Mouse (Mus musculus) E14TG2a.4 (cell line): ENCODE results near the gene Inka2.
A peak's percentile ranks its signal among the peaks of the same experiment; 100 is the strongest.

ENCODE experiments used
- H3K27me3 ChIP-seq: 2 replicates; pipeline ENCODE4 v1.6.1; 2014; ENCODE audit warnings: low read length, control low read depth; ENCODE audit not compliant: insufficient read depth
- H3K36me3 ChIP-seq: 2 replicates; pipeline ENCODE4 v1.6.1; 2014; ENCODE audit warnings: low read length, control low read depth; ENCODE audit not compliant: insufficient read depth
- H3K4me1 ChIP-seq: replicated peaks from 2 replicates; pipeline ENCODE4 v1.6.1; 2014; ENCODE audit warnings: low read depth, low read length, control low read depth
- H3K4me3 ChIP-seq: replicated peaks from 2 replicates; pipeline ENCODE4 v1.5.1; 2014; ENCODE audit warnings: mild to moderate bottlenecking, low read length
- H3K9me3 ChIP-seq: 2 replicates; pipeline ENCODE4 v1.6.1; 2014; ENCODE audit warnings: low read length, control low read depth
- CTCF ChIP-seq: conservative IDR thresholded peaks from 2 replicates; pipeline ENCODE4 v1.5.1; 2014; ENCODE audit warnings: low read length
- NANOG ChIP-seq: IDR thresholded peaks from 2 replicates; pipeline ENCODE4 v1.6.1; 2014; ENCODE audit warnings: borderline replicate concordance, low read length, mixed read lengths
- POU5F1 ChIP-seq: IDR thresholded peaks from 2 replicates; pipeline ENCODE4 v1.6.1; 2014; ENCODE audit warnings: low read length, borderline replicate concordance

Inka2 gene

GRCm38 (mm10) chr3:105703571-105703970 is 828 bp upstream of the Inka2 start:
- Histone ChIP-seq H3K4me1 (peaks cover 21% of the 10 kb centered on the region), H3K36me3 (0 out of 2 replicates have a peak, but pooled peaks cover 3% of the 10 kb centered on the region), H3K4me3 (no peak overlapping the region), H3K27me3 (peaks cover 79% of the 10 kb centered on the region), H3K9me3 (no peaks in the 10 kb centered on the region)
- TF ChIP-seq CTCF = no peak
- no peak for TF ChIP-seq POU5F1
- TF ChIP-seq NANOG = no peak

DNA sequence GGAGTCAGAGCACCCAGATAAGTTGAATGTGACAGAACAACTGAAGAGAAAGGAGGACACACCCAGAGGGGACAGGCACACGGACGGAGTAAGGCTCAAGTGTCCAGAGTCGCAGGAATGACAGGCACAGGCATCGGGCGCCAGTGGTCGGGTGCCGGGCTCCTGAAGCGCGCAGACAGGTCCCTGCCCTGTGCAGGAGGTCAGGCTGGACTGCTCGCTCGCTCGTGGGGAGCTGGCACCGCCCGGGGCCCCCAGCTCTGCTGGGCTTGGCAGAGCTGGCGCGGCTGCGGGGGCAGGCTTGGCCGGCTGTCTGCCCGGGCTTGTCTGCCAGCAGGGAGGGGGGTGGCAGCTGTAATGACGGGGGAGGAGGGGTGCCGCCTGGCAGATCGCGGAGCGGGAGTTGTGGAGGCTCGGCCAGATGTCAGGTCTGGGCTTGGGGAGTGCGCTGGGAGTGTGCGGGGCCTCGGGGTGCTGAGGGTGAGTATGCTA is 706 bp downstream of the Inka2 start:
- Histone ChIP-seq H3K36me3 (peaks cover 3% of the 10 kb centered on the region; the same call in 1 of the 2 replicates), H3K4me3 (peak overlapping the region; percentile 86), H3K4me1 (peaks cover 21% of the 10 kb centered on the region), H3K9me3 (no peaks in the 10 kb centered on the region), H3K27me3 (peaks cover 77% of the 10 kb centered on the region)
- no peak for TF ChIP-seq CTCF
- no peak for TF ChIP-seq NANOG
- no peak for TF ChIP-seq POU5F1

GRCm38 (mm10) chr3:105705561-105705960 is 1.2 kb downstream of the Inka2 start:
- H3K4me3 ChIP-seq = peak overlapping the region; percentile 86
- peaks cover 21% of the 10 kb centered on the region for H3K4me1 ChIP-seq
- TF ChIP-seq NANOG (no peak), CTCF (no peak), POU5F1 (no peak)
- H3K9me3 ChIP-seq = no peaks in the 10 kb centered on the region
- peaks cover 78% of the 10 kb centered on the region for H3K27me3 ChIP-seq
- H3K36me3 ChIP-seq = peaks cover 8% of the 10 kb centered on the region; the same call in 1 of the 2 replicates

DNA sequence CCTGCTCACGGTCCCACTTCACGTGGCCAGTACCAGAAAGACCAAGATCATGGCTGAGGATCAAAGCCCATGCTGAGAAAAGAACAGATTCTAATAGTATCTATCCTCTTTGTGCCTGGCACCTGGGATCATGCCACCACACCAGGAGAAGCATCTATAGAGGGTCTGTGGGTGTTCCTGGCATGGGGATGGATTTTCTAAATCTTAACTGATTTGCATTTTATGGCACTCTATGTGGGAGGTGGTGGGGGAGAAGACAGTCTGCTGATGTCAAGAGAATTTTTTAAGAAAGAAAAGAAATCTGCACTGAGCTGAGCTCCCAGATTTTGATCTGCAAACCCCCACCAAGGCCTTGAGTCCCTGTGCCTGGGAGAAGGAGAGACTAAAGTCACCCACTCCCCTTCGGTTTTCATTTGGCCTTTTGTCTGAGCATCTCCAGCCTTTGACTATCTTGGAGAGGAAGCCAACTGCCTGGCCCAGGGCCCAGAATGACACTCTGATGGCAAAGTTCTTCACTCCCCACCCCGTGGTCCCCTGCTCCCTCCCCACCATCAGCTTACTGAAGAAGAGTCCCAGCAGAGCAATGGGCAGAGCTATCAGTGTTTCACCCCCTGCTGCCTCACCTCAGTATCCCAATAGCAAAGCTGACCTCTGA is 2.1 kb downstream of the Inka2 start:
- H3K9me3 ChIP-seq = no peaks in the 10 kb centered on the region
- peaks cover 77% of the 10 kb centered on the region for H3K27me3 ChIP-seq
- no peak overlapping the region for H3K4me3 ChIP-seq
- TF ChIP-seq POU5F1 = no peak
- no peak for TF ChIP-seq NANOG
- no peak for TF ChIP-seq CTCF
- H3K36me3 ChIP-seq = peaks cover 11% of the 10 kb centered on the region; the same call in 1 of the 2 replicates
- H3K4me1 ChIP-seq = peaks cover 21% of the 10 kb centered on the region

GRCm38 (mm10) chr3:105707590-105707989 is 3.2 kb downstream of the Inka2 start:
- Histone ChIP-seq H3K27me3 (peaks cover 71% of the 10 kb centered on the region), H3K4me1 (peaks cover 21% of the 10 kb centered on the region), H3K9me3 (no peaks in the 10 kb centered on the region), H3K36me3 (peaks cover 14% of the 10 kb centered on the region; the same call in 1 of the 2 replicates), H3K4me3 (no peak overlapping the region)
- TF ChIP-seq POU5F1 = no peak
- TF ChIP-seq CTCF = no peak
- TF ChIP-seq NANOG = no peak

- Histone ChIP-seq H3K9me3 (no peaks in the 10 kb centered on the region), H3K4me3 (no peak overlapping the region), H3K36me3 (peaks cover 14% of the 10 kb centered on the region; the same call in 1 of the 2 replicates), H3K27me3 (peaks cover 46% of the 10 kb centered on the region), H3K4me1 (peaks cover 23% of the 10 kb centered on the region)
- TF ChIP-seq CTCF = no peak
- TF ChIP-seq POU5F1 = no peak
- no peak for TF ChIP-seq NANOG
These were observed 5.8 kb downstream of the Inka2 start for GRCm38 (mm10) chr3:105710246-105710645.

DNA sequence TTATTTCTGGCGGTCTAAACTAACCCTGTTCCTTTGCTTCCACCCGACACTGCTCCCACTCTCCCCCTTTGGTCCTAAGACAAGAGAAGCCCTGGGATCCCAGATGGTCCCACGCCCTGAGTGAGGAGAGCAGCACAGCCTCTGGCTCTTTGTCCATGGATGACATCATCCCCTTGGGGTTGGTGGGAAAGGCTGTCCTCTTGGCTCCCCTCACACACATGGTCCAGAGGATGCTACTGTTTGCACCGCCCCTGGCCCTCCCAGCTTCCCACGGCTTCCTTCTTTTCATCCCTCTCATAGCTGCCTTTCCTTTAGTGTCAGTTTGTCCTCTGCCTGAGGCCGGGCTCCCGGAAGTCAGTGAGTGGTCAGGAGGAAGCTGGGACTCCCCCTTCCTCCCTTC is 7.3 kb downstream of the Inka2 start:
- TF ChIP-seq POU5F1 (no peak), NANOG (no peak), CTCF (no peak)
- no peak overlapping the region for H3K4me3 ChIP-seq
- no peaks in the 10 kb centered on the region for H3K9me3 ChIP-seq
- H3K36me3 ChIP-seq = peaks cover 21% of the 10 kb centered on the region
- peaks cover 23% of the 10 kb centered on the region for H3K4me1 ChIP-seq
- H3K27me3 ChIP-seq = peaks cover 32% of the 10 kb centered on the region

- TF ChIP-seq NANOG (no peak), CTCF (no peak), POU5F1 (no peak)
- Histone ChIP-seq H3K4me1 (peaks cover 23% of the 10 kb centered on the region), H3K27me3 (peaks cover 21% of the 10 kb centered on the region), H3K9me3 (no peaks in the 10 kb centered on the region), H3K4me3 (no peak overlapping the region), H3K36me3 (peaks cover 21% of the 10 kb centered on the region)
These were observed 8.4 kb downstream of the Inka2 start for GRCm38 (mm10) chr3:105712827-105713226.
